Mouse (Mus musculus) MEL (cell line): Measurements from ENCODE around the gene Ffar2. TPM values are rescaled to one million over a fixed set of nuclear protein-coding genes. Genes with fewer than 3 reads are reported as not detected.

Experiments used
- DNase-seq: peaks from one replicate; pipeline ENCODE4 v3.0.0; 2011; ENCODE audit warnings: low read depth, low spot score
- H3K27ac ChIP-seq: 2 replicates; pipeline ENCODE4 v1.5.1; 2012; ENCODE audit warnings: low read depth, mild to moderate bottlenecking, control low read depth, low read length, moderate library complexity; ENCODE audit not compliant: control insufficient read depth
- H3K27me3 ChIP-seq, 2 experiments: fragments of 150-350 bp in 1 of 2; sonication (generic) in 1 of 2; 2 replicates each; pipeline ENCODE4 v1.6.1; 2012; ENCODE audit warnings: low read length in 2 of 2, mild to moderate bottlenecking in 2 of 2, improper control_type of control experiment in 1 of 2, moderate library complexity in 1 of 2; ENCODE audit not compliant: insufficient read depth in 2 of 2, control insufficient read depth in 1 of 2
- H3K36me3 ChIP-seq, 2 experiments: 2 replicates each; pipeline ENCODE4 v1.6.1; 2012 to 2014; ENCODE audit warnings: low read length in 2 of 2, improper control_type of control experiment in 1 of 2, inconsistent platforms in 1 of 2, mild to moderate bottlenecking in 1 of 2; ENCODE audit not compliant: insufficient read depth in 2 of 2, control insufficient read depth in 1 of 2
- H3K4me1 ChIP-seq, 2 experiments: fragments of 150-350 bp in 1 of 2; sonication (generic) in 1 of 2; 2 replicates each; pipeline ENCODE4 v1.6.1; 2012; ENCODE audit warnings: low read length in 2 of 2, improper control_type of control experiment in 1 of 2, mild to moderate bottlenecking in 1 of 2; ENCODE audit not compliant: insufficient read depth in 2 of 2, control insufficient read depth in 1 of 2
- H3K4me3 ChIP-seq, 2 experiments: fragments of 150-350 bp in 1 of 2; sonication (generic) in 1 of 2; 2 replicates each; pipeline ENCODE4 v1.5.1; 2012; ENCODE audit warnings: low read depth in 2 of 2, low read length in 2 of 2, mild to moderate bottlenecking in 2 of 2, moderate library complexity in 2 of 2, control low read depth in 1 of 2, improper control_type of control experiment in 1 of 2; ENCODE audit not compliant: control insufficient read depth in 1 of 2, insufficient read depth in 1 of 2
- H3K79me2 ChIP-seq: 2 replicates; pipeline ENCODE4 v1.6.1; 2012; ENCODE audit warnings: mild to moderate bottlenecking, low read length, moderate library complexity; ENCODE audit not compliant: control insufficient read depth, poor library complexity, insufficient read depth
- H3K9ac ChIP-seq: 2 replicates; pipeline ENCODE4 v1.6.1; 2012; ENCODE audit warnings: low read depth, mild to moderate bottlenecking, control low read depth, low read length, moderate library complexity; ENCODE audit not compliant: control insufficient read depth, poor library complexity, severe bottlenecking
- H3K9me3 ChIP-seq: fragments of 150-350 bp; sonication (generic); replicated peaks from 2 replicates; pipeline ENCODE4 v1.6.1; 2012; ENCODE audit warnings: mild to moderate bottlenecking, low read length, improper control_type of control experiment, moderate library complexity; ENCODE audit not compliant: insufficient read depth
- CHD2 ChIP-seq: IDR thresholded peaks from 2 replicates; pipeline ENCODE4 v1.6.1; 2011; ENCODE audit warnings: low read length, improper control_type of control experiment
- CTCF ChIP-seq, 3 experiments: IDR thresholded peaks in 2 of 3; conservative IDR thresholded peaks in 1 of 3; 2 replicates each; pipeline ENCODE4 v1.5.1; 2011 to 2012; ENCODE audit warnings: low read length in 3 of 3, low read depth in 2 of 3, mild to moderate bottlenecking in 2 of 3, improper control_type of control experiment in 1 of 3, inconsistent platforms in 1 of 3, mixed read lengths in 1 of 3, moderate library complexity in 1 of 3; ENCODE audit not compliant: control insufficient read depth in 1 of 3, insufficient read depth in 1 of 3, poor library complexity in 1 of 3, severe bottlenecking in 1 of 3
- E2F4 ChIP-seq: IDR thresholded peaks from 2 replicates; pipeline ENCODE4 v1.6.1; 2011; ENCODE audit warnings: low read depth, low read length, improper control_type of control experiment, borderline replicate concordance
- ELF1 ChIP-seq: IDR thresholded peaks from 2 replicates; pipeline ENCODE4 v1.6.1; 2014; ENCODE audit warnings: low read depth, mild to moderate bottlenecking, inconsistent platforms, low read length, improper control_type of control experiment, moderate library complexity
- EP300 ChIP-seq, 2 experiments: IDR thresholded peaks; 2 replicates each; pipeline ENCODE4 v1.6.1; 2011; ENCODE audit warnings: improper control_type of control experiment in 2 of 2, low read length in 2 of 2, low read depth in 1 of 2, mild to moderate bottlenecking in 1 of 2
- HCFC1 ChIP-seq: IDR thresholded peaks from 2 replicates; pipeline ENCODE4 v1.6.1; 2012; ENCODE audit warnings: low read depth, mild to moderate bottlenecking, inconsistent platforms, low read length, improper control_type of control experiment, moderate library complexity
- JUND ChIP-seq: IDR thresholded peaks from 2 replicates; pipeline ENCODE4 v1.6.1; 2011; ENCODE audit warnings: low read depth, mild to moderate bottlenecking, improper control_type of control experiment, low read length
- KAT2A ChIP-seq: conservative IDR thresholded peaks from 2 replicates; pipeline ENCODE4 v1.6.1; 2012; ENCODE audit warnings: low read depth, low read length, improper control_type of control experiment, inconsistent platforms
- MAFK ChIP-seq: IDR thresholded peaks from 2 replicates; pipeline ENCODE4 v1.6.1; 2011; ENCODE audit warnings: low read depth, mild to moderate bottlenecking, low read length, improper control_type of control experiment, borderline replicate concordance
- MEF2A ChIP-seq: IDR thresholded peaks from 2 replicates; pipeline ENCODE4 v1.6.1; 2014; ENCODE audit warnings: low read depth, mild to moderate bottlenecking, inconsistent platforms, low read length, improper control_type of control experiment; ENCODE audit not compliant: poor library complexity, insufficient replicate concordance, severe bottlenecking; ENCODE audit errors: extremely low read depth
- MXI1 ChIP-seq: IDR thresholded peaks from 2 replicates; pipeline ENCODE4 v1.6.1; 2011; ENCODE audit warnings: mild to moderate bottlenecking, low read depth, low read length, improper control_type of control experiment
- MYB ChIP-seq: IDR thresholded peaks from 2 replicates; pipeline ENCODE4 v1.6.1; 2011; ENCODE audit warnings: mild to moderate bottlenecking, low read depth, low read length, improper control_type of control experiment
- MYC ChIP-seq: IDR thresholded peaks from 2 replicates; pipeline ENCODE4 v1.6.1; 2011; ENCODE audit warnings: low read depth, mild to moderate bottlenecking, low read length, improper control_type of control experiment, moderate library complexity
- RAD21 ChIP-seq: IDR thresholded peaks from 2 replicates; pipeline ENCODE4 v1.6.1; 2011; ENCODE audit warnings: mild to moderate bottlenecking, low read depth, low read length, improper control_type of control experiment
- RCOR1 ChIP-seq: IDR thresholded peaks from 2 replicates; pipeline ENCODE4 v1.6.1; 2012; ENCODE audit warnings: low read depth, mild to moderate bottlenecking, inconsistent platforms, low read length, improper control_type of control experiment
- SIN3A ChIP-seq: IDR thresholded peaks from 2 replicates; pipeline ENCODE4 v1.6.1; 2012; ENCODE audit warnings: low read length, improper control_type of control experiment, inconsistent platforms
- TAL1 ChIP-seq: IDR thresholded peaks from 2 replicates; pipeline ENCODE4 v1.6.1; 2012; ENCODE audit warnings: mild to moderate bottlenecking, inconsistent platforms, low read length, moderate library complexity, mixed read lengths
- TBP ChIP-seq: IDR thresholded peaks from 2 replicates; pipeline ENCODE4 v1.8.0; 2011; ENCODE audit warnings: low read depth, low read length, improper control_type of control experiment
- TCF12 ChIP-seq: IDR thresholded peaks from 2 replicates; pipeline ENCODE4 v1.6.1; 2014; ENCODE audit warnings: low read depth, mild to moderate bottlenecking, inconsistent platforms, low read length, improper control_type of control experiment, moderate library complexity
- UBTF ChIP-seq: IDR thresholded peaks from 2 replicates; pipeline ENCODE4 v1.6.1; 2012; ENCODE audit warnings: low read depth, mild to moderate bottlenecking, inconsistent platforms, low read length, improper control_type of control experiment, moderate library complexity, borderline replicate concordance; ENCODE audit not compliant: insufficient read depth
- USF1 ChIP-seq: IDR thresholded peaks from 2 replicates; pipeline ENCODE4 v1.6.1; 2014; ENCODE audit warnings: low read depth, mild to moderate bottlenecking, inconsistent platforms, low read length, improper control_type of control experiment, moderate library complexity
- ZC3H11A ChIP-seq: IDR thresholded peaks from 2 replicates; pipeline ENCODE4 v1.6.1; 2012; ENCODE audit warnings: low read depth, mild to moderate bottlenecking, inconsistent platforms, low read length, improper control_type of control experiment
- ZKSCAN1 ChIP-seq: IDR thresholded peaks from 2 replicates; pipeline ENCODE4 v1.6.1; 2012; ENCODE audit warnings: low read depth, mild to moderate bottlenecking, inconsistent platforms, low read length, improper control_type of control experiment, moderate library complexity
- ZNF384 ChIP-seq: IDR thresholded peaks from 2 replicates; pipeline ENCODE4 v1.6.1; 2012; ENCODE audit warnings: low read depth, mild to moderate bottlenecking, inconsistent platforms, low read length, improper control_type of control experiment
- polyA plus RNA-seq, 2 experiments: library from polyadenylated mRNA; stranded (reverse) in 1 of 2; unstranded in 1 of 2; fragments of >175 nt in 1 of 2; fragments of >200 nt in 1 of 2; gene quantifications; 2 replicates each; pipeline versions ENCODE4 v1.2.1 to v1.2.4; 2012; ENCODE audit warnings: low replicate concordance in 2 of 2, low read depth in 1 of 2; ENCODE audit not compliant: insufficient read length in 2 of 2, insufficient read depth in 1 of 2, missing spikeins in 1 of 2
- total RNA-seq: library from RNA; depleted of rRNA; stranded (reverse); fragments of 300-350 nt; gene quantifications from 2 replicates; pipeline ENCODE4 v1.2.3, GENCODE M21; 2012

Ffar2 gene
- total and polyA plus RNA-seq, 3 experiments, result 0.04 TPM; not detected in 2

DNA sequence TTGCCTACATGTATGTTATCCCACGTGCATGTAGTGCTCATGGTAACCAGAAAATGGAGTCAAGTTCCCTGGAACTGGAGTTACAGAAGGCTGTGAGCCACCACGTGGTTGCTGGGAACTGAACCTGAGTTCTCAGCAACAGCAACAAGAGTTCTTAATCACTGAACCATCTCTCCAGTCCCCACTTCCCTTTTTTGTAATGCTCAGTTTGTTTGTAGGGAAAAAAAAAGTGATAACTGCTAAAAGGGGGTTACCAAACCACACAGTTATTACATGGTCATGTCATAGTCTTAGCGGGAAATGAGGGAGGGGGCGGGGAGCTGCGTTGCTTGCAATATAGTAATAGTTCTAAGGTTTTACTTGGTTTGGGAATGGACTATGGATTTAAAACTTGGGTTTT, 18.5 kb upstream of the Ffar2 start (continued):
- peak; percentile 63; the same call in 1 of the 2 replicates for TF ChIP-seq E2F4
- no peak for TF ChIP-seq TAL1
- no peak for TF ChIP-seq SIN3A
- TF ChIP-seq RCOR1, result peak; percentile 41; the same call in 1 of the 2 replicates
- TF ChIP-seq USF1, result no peak
- TF ChIP-seq TBP, result peak; percentile 93
- no peak for TF ChIP-seq ELF1
- no peak for TF ChIP-seq JUND
- TF ChIP-seq MXI1, result peak; percentile 43; the same call in 1 of the 2 replicates
- no peak for TF ChIP-seq RAD21
- TF ChIP-seq HCFC1, result no peak
- peak; percentile 67; the same call in 1 of the 2 replicates for TF ChIP-seq MYC
- no peak for TF ChIP-seq ZKSCAN1
- no peak; the same call in 1 of the 2 replicates for TF ChIP-seq TCF12
- no peak for TF ChIP-seq CTCF (IDR thresholded peaks at IDR 0.05 in 2 of 3, conservative IDR thresholded peaks at IDR 0.05 in 1 of 3; ENCODE audit: control insufficient read depth in 1 of 3, insufficient read depth in 1 of 3, low read depth in 2 of 3, low read length in 3 of 3, poor library complexity in 1 of 3, severe bottlenecking in 1 of 3)
- TF ChIP-seq MYB, result no peak
- no peak for TF ChIP-seq MAFK
- peak; percentile 77 to 81 for TF ChIP-seq EP300 (IDR thresholded peaks at IDR 0.05; ENCODE audit: low read depth in 1 of 2, low read length in 2 of 2)
- 0 out of 2 replicates have a peak, but pooled peaks have one; percentile 67 for TF ChIP-seq UBTF
- TF ChIP-seq, all 39 proteins: peak for 12

DNA sequence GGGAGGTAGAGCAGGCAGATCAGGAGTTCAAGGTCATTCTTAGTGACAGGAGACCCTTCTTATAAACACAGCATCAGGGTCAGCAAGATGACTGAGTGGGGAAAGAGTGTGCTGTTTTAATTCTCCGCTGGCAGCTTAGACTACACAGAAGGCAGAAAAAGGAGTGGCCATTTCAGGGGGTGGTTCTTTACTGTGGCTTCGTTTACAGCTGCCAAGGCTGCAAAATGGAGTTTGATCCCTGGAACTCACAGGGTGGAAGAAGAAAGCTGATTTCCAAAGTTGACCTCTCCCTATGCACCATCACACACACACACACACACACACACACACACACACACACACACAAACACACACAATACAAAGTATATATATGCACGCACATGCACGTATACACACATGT, 17.8 kb upstream of the Ffar2 start:
- Histone ChIP-seq H3K9ac (no peak overlapping the region), H3K4me1 (peaks cover 23 to 27% of the 10 kb centered on the region in 2 experiments), H3K27me3 (no peaks in the 10 kb centered on the region), H3K79me2 (no peaks in the 10 kb centered on the region), H3K9me3 (no peaks in the 10 kb centered on the region), H3K4me3 (no peak overlapping the region), H3K36me3 (peaks cover 0 to 21% of the 10 kb centered on the region in 2 experiments; a peak in 2 of 4 replicates), H3K27ac (no peak overlapping the region; the same call in 1 of the 2 replicates)
- no peak for TF ChIP-seq CHD2
- no peak for TF ChIP-seq E2F4
- TF ChIP-seq MYB, result no peak
- TF ChIP-seq UBTF, result no peak
- no peak for TF ChIP-seq KAT2A
- no peak for TF ChIP-seq RAD21
- TF ChIP-seq ZC3H11A, result no peak
- TF ChIP-seq MEF2A, result no peak
- TF ChIP-seq ZNF384, result no peak
- no peak for TF ChIP-seq SIN3A
- no peak for DNase-seq
